Mouse (Mus musculus) CD4-positive helper T cell, adult 2 months (primary cell): ENCODE results near the gene Cpm.

ENCODE experiments used
- DNase-seq: peaks from one replicate; pipeline ENCODE4 v3.0.0-alpha.2; 2012; ENCODE audit warnings: low read depth, missing footprints, low spot score

Cpm gene

GRCm38 (mm10) chr10:117634323-117635030, 5.2 kb downstream of the Cpm start:
- DNase-seq: no peak

- no peak for DNase-seq
Observed at GRCm38 (mm10) chr10:117635078-117635771, 5.9 kb downstream of the Cpm start.

GRCm38 (mm10) chr10:117635823-117636589, 6.7 kb downstream of the Cpm start:
- DNase-seq: no peak

- no peak for DNase-seq
Observed at GRCm38 (mm10) chr10:117637062-117637744, 7.9 kb downstream of the Cpm start.

GRCm38 (mm10) chr10:117637745-117638577, 8.7 kb downstream of the Cpm start:
- DNase-seq: no peak

- DNase-seq: no peak
Observed at GRCm38 (mm10) chr10:117638578-117639220, 9.4 kb downstream of the Cpm start.

- no peak for DNase-seq
Observed at GRCm38 (mm10) chr10:117639221-117639599, 9.9 kb downstream of the Cpm start.

GRCm38 (mm10) chr10:117639899-117640594, 10.7 kb downstream of the Cpm start:
- DNase-seq: peak; percentile 32

- no peak for DNase-seq
Observed at GRCm38 (mm10) chr10:117640595-117641078, 11.3 kb downstream of the Cpm start.

GRCm38 (mm10) chr10:117641400-117642200, 12.3 kb downstream of the Cpm start:
- DNase-seq: no peak

- no peak for DNase-seq
Observed at GRCm38 (mm10) chr10:117642201-117642450, 12.8 kb downstream of the Cpm start.

GRCm38 (mm10) chr10:117642491-117643262, 13.4 kb downstream of the Cpm start:
- DNase-seq: no peak

- DNase-seq: no peak
Observed at GRCm38 (mm10) chr10:117643302-117643701, 14.0 kb downstream of the Cpm start.

- DNase-seq: no peak
Observed at GRCm38 (mm10) chr10:117643711-117644428, 14.6 kb downstream of the Cpm start.

- DNase-seq: no peak
Observed at GRCm38 (mm10) chr10:117644429-117644748, 15.1 kb downstream of the Cpm start.

GRCm38 (mm10) chr10:117644828-117645227, 15.5 kb downstream of the Cpm start:
- DNase-seq: no peak

GRCm38 (mm10) chr10:117645487-117645964, 16.2 kb downstream of the Cpm start:
- DNase-seq: no peak
